Mouse (Mus musculus) embryo, embryonic 11 days (tissue): ENCODE results near the gene Nuak1.
A peak's percentile ranks its signal among the peaks of the same experiment; 100 is the strongest.

Experiments used
- DNase-seq: peaks from one replicate; pipeline ENCODE4 v3.0.0-alpha.2; 2015

The Nuak1 gene

DNA sequence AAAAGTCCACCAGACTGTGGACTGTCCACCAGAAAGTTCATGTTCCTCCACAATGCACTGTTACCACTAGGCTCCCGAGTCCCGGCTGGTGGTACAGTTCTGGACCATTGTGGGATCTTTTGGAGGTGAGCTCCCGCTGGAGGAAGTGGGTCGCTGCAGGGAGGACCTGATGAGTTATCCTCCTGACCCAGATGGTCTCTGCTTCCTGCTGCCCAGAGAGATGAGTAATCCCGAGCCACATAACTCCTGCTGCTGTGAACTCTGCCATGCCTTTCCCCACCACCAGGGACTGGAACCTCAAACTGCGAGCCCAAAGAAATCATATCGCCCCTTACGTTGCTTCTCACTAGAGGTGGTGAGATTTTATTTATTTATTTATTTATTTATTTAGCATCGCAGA is 4.0 kb upstream of the Nuak1 start:
- DNase-seq, result no peak

DNA sequence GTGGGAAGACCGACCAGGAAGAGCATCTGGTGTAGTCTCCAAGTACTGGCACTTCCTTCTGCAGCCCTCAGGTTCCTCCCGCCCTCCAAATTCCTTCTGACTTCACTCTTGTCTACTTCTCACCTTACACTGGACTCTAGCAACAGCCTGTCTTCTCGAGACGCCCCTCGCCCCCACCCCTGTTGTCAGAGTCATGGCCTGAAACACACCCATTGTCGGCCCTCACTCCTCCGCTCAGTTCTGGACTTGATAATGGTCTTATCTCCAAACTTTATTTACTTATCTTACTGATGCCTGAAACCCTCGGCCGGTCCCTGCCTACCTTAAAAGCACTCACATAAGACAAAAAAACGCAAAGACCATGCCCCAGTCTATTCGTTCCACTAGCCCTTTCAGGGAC is 1.4 kb upstream of the Nuak1 start:
- DNase-seq, result peak; percentile 59

DNA sequence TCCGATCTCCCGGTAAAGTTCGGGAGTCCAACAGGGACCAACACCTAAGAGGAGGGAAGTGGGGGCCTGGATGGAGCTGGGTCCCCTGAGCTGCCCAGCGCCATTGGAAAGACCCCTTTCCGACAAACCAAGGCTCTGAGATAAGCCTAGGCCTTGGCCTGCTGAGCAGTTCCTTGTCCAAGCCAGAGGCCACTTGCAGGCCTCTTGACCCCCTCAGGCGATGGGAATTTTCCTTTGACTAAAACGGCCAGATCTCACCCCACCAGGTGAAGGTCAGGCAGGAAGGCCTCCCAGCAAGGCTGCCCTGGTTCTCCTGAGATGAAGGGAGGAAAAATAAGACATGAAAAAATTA is 1.0 kb upstream of the Nuak1 start:
- peak; percentile 66 for DNase-seq

DNA sequence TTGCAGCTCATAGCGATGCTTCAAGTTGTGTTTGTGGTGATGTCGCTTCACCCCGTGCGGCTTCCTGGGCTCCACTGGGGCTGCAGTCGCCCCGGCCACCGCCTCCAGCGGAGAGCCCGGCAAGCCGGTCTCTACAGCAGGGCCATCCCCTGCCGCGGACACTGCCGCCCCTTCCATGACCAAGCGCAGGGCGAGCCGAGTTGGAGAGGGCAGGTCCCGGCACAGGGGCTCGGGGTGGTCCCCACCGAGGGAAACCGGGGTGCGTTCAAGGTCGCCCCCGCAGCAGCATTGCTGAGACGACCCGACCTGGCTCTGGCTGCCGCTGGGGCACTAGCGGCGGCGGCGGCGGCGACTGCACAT is 236 bp downstream of the Nuak1 start:
- no peak for DNase-seq

DNA sequence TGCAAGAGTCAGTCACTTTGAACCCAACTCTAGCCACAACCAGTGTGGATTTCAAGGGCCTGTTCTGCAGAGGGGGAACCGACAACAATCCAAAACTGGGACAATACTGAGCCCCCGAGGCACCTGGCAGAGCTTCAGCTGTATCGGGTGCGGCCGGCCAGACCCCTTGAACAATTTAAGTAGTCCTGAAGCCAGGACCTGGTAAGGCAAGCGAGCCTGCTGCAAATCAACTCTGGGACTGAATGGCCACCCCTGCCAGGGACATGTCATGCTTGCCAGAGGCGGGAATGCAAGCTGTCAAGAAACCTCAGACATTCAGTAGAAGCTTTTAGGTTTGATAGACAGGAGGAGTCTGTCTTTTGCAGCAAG is 1.2 kb downstream of the Nuak1 start:
- peak; percentile 41 for DNase-seq

DNA sequence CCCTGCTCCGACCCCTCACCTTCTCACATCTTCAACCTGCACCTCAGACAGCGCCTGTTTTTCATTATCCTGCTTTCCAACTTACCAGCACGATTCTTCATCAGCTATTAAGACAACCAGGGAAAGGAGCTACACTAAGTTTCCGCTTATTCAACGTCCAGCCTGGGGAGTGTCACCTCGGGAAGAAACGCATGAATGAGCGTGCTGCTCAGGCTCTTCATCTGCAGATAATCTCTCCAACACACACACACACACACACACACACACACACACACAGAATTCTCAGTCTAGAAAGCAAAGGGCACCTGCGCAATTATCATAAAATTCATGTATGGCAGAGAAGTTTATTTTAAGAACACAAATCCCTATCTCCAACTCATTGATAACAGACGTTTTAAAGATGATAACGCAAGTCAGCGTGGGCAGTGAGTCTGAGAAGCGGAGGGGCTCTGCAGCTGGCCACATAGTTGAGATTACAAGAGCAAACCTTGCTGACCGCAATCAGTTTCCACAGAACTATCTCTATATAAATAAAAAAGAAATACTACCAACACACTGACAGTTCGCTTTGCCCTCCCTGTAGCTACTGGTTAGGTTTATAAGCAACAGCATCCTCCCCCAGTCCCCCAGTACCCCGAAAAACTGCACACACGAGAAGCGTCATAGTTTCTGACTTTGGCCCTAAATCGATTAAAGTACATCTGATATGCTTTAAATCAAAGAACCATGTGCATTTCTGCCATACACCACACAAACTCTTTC is 1.8 kb downstream of the Nuak1 start:
- no peak for DNase-seq

DNA sequence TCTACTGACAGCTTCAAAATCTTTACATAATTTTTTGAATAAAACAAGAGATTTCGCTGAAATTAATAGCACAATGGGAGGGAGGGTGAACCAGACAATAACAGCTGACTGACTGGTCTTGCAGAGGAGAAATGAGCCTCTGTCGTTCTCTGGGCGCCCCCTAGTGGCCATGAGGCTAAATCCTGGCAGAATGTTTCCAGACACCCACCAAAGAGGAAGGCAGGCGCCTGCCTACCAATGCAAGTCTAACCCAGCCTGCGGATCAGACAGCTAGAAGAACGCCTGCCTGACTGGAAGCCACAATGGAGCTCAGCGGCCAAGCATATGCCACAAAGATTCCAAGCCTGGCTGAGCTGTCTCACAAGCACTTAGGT is 2.4 kb downstream of the Nuak1 start:
- DNase-seq, result peak; percentile 95

DNA sequence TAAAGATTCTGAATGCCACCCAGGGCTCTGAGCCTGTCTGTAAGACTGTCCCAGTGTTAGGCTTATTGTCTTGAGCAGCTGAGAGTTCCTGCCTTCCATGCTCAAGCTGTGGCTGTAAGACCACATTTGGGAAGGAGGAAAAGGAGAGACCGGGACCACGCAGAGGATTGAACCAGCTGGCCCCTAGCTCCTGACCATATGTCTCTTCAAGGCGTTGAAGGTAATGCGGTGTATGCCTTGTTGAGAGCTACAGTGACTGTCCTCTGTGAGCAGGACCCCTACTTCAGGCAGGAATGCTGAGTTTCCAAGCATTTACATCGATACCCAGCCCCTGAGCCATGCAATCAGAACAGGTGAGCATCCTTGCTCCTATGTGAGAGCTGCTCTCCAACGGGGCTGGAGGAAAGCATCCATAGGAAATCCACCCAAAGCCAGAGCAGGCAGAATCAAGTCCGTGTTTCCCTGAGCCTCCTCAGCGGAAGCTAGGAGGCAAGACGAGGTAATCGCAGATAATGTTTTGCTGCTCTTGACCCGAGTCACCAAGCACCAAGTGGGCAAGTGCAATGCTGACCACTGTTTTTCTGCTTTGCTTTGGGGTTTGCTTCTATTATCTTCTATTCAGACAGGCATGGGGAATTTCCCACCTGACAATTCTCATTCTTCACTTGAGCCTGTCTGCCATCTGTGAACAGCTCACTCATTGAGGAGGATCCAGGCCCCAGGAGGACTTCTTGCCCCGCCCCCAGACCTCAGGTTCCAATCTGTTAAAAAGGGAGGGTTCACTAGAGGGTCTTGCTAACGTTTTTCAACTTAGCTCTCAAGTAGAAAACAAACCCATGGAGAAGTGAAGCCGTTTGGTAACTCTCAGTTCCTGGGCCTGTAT is 3.0 kb downstream of the Nuak1 start:
- DNase-seq, result peak; percentile 63

DNA sequence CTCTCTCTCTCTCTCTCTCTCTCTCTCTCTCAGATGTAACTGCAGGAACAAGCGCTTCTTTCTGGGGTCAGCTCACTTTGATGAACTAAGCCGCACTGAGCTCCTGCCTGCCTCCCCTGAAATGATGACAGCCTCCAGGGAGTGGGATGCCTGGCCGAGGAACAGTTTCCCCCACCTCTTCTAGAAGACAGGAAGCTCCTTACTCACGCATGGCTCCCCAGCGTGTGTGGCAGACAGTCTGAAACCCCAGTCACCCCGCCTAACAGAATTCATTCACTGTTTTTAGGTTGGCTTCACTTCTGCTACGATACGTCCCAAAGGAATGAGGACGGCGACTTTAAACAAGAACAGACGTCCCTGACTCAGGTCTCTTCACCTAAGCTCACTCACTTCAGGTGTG is 4.5 kb downstream of the Nuak1 start:
- DNase-seq, result no peak

DNA sequence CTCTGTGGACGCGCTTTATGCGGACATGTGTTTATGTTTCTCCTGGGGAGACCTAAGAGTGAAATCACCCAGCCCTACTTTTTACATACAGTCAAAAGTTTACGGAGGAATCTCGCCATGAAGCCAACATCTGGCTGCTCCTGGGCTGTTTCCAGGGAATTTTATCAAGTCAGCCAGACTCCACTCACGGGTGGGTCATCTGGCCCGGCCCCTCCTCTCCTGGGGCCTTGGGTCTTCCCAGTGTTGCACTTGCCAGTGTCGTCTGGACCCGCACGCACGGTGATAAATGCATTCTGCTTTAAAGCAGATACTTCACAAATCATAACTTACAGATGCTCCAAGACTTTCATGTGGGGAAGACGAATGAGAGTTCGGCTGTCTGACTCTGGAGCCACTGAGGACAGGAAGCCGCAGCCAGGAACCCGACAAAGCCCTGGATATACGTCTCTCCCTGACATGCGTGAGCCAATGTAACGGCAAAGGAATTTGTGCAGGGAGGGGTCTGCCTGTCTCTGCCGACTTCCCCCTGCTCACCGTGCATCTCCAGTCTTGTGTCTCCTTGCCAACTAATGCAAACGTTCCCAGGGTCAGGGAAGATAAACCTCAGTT is 7.1 kb downstream of the Nuak1 start:
- no peak for DNase-seq

DNA sequence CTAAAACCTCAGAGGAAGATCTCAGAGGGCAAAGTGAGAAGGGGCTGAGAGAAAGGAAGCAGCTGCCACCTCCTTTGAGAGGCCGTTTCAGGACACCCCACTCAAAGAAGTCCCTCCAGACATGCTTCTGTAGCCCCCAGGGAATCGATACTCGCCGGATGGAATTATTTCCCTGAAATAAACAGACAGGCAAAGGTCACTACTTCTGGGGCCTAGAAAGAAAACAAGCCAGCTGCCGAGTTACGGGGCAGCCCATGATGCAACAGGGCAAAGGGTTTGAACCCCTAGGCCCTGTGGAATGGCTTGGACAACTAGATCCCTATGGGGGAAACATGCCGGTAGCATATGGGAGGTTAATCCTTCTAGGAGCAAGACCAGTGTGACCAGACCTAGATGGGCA is 16.0 kb downstream of the Nuak1 start:
- no peak for DNase-seq

DNA sequence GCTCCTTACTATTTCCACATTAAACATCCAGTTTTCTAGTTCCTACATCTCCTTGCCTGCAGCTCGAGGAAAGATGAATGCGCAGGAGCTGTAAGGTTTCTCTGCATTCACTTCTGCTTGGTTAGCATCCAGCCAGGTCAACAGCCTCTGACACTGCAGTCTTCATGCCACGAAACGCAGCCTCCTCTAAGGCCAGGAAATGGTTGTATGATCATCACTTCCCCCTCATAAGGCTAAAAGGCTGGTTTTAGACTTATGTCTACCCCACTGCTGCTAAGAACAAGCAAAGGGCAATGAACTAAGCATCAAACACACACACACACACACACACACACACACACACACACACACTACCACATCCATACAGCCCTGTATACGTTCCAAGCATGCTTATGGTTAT is 16.5 kb downstream of the Nuak1 start:
- no peak for DNase-seq

DNA sequence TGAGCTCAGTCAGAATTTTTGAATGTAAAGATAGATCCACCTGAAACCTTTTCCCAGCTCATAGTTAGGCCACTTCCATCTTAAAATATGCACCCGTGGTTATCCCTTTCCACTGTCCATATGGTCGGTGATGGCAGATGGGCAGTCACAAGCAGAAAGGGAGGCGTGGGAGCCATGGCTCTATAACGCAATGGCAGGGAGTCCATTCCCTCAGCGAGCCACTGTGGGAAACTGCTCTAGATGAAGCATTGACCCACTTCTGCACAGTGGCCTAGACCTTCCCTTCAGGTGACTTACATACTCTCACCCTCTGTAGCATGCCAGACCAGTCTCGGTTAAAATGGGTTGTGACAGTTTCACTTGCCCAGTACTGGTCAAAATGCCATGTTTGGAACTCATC is 19.8 kb downstream of the Nuak1 start:
- DNase-seq, result no peak

DNA sequence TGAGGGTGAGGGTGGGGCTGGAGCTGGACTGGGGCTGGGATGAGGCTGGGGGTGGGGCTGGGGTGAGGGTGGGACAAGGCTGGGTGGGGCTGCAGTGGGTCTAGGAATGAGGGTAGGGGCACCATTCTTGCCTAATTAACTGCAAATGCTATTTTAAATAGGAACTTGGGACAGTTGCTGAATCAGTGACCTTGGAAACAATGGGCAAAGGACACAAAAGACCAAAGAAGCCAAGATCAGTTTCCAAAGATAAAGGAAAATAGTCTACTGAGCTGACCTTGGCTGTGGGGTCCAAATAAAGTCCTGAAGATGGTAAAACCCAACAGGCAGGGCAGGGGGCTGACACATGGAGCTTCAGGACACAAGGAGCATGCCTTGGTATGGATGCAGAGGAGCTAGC is 22.0 kb downstream of the Nuak1 start:
- DNase-seq, result no peak

DNA sequence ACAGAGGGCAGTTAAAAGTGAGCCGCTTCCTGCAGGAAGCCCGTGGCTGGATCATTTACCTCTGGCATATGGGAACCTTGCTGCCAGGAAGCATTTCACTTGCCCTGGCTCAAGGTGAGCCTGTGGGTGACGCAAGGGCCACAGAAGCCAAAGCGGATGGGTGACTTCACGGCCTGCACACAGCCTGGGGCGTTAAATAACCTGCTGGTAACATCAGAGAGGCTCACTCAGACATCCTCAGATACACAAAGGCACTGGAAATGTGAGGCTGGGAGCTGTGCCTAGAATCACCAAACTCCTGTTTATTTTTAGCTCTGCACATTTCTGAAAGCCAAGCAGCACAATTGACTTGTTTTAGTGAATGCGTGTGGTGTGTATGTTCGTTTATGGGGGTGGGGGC is 23.6 kb downstream of the Nuak1 start:
- DNase-seq, result no peak

DNA sequence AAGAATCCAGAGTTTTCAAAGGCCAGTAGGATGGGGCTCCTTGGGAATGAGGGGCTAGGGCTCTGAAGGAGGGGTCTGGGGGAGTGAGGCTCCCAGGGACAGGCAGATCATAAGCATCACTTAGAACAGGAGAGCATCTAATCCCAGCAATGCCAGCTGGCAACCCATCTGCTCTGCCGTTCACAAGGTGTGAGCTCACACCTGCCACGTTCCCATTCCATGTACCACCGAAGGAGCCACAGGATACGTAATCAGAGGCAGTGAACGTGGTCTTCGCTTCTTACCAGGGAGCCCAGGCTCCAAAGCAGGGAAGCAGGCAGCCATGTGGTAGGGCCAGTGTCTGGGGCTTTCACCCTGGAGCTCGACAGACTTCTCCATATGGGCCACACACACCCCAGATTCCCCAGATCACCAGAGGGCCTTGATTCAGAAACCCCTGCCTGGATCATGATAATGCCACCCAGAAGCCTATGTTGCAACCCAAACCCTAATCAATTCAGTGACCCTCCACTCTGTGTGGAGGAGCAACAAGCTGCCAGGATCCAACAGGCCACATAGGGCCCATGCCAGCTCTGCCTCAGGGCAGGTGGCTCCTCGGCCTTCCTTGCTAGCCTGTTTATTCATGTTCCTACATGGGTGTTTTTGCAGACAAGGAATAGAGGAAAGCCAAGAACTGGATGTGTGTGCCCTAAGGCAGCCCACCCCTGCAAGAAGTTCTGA is 25.3 kb downstream of the Nuak1 start:
- DNase-seq, result no peak

DNA sequence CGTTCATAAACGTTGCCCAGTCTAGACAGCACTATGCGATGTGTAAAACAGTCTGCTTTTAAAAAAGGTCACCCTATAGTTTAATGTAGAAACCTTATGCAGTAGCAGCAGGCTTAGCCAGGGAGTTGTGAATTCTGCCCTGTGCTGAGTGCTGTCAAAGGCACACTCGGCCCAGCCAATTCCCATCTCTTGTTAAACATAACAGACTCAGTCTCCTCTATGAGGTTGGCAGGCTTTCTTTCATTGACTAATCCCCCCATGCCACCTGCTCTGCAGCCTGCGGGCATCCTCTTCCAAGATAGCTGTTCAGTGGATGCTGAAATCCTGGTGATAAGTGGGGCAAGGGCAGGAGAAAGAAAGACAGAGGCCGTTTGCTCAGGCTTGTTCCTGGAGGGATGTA is 27.1 kb downstream of the Nuak1 start:
- DNase-seq, result no peak

DNA sequence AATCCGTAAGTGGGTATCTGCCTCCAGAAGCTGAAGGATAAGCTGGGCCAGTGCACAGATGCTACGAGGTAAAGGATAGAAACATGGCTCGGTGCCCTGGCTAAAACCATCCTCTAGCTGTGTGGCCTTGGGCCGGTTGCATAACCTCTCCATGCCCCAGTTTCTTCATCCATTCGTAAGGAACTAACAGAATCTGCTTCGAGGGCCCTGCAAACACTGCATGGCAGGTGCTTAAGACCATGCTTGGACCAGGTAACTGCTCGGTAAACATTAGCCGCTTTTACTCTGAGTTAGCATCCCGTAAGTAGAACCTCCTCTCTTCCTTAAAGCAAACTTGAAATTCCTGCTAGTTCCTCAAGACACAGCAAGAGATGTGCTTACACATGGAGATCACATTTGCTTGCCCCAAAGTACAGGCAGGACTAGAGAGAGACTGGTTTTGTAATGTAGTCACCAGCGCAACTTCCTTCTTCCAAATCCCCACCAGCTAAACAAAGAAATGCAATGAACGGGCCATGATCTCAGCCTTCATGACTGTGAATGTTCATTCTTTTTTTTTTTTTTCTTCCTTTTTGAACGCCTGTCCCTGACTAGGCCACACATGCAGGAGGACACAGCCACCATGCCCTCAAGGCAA is 28.0 kb downstream of the Nuak1 start:
- no peak for DNase-seq

DNA sequence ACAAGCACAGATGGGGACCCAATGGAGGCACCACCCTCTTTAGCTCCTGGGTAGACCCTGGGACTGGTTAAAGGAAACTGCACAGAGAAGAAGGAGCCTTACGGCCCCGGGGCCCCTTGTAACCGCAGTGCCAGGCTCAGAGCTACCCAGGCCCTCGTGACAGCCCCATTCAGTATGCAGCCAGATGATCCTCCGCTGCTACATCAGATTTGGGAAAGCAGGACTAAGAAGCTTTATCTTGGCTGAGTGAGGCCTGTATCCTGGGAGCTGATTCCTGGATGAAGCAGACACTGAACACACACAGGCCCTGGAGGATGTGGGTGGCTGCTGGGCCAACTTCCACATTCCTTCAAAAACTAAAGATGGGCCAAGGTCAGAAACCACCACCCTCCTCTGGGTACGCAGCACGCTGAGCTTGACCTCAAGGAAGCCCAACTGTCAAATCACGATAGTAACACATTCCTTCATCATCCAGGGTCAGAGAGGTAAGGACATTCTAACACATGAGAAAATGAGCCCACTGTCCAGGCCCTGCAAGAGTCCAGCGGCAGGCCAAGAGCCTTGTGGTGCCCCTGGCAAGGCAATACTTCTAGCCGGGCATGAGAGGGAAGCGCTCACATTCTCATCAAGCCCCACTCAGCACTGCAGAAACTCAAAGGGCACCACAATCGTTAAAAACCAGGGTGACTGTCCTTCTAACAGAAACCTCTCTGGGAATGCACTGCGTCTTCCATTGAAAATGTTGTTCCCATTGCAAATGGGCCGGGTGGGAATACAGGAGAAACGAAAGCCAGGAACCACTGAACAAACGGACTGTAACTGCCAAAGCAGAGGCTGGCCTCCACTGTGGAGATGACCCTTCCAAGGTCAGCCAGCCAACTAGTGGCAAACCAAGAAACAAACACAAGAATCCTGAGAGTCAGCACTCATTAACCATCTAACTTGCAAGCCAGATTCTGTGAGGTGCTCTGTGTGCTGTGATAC is 29.0 kb downstream of the Nuak1 start:
- DNase-seq, result no peak

DNA sequence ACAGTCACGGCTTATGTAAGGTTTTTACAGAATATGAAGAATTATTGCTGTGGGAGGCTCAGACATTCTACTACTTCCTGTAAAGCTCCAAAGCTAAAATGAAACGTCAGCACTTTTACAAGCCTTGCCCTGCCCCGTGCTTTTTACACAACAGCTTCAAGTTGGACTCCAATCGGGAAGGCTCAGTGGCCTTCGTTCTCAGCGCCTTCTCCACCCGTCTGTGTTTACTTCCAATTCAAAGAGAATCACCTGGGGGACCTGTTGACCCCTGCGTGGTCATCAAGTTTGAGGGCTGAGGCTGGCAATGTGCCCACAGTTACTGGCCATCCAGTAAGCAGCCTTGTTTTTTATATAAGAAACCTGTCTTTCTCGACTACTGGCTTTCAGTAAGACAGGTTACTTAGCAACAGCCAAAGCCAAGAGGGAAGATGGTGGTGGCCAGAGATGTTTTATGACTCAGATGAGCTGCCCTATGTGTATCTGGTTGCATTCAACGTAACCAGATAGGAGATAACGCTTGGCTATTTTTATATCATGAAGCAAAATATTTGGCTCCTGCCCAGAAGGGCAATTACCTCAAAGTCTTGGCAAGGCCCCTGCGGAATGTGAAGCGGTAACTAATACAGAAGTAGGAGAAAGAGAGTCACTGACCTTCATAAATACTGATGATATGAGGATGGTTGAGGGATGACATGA is 31.3 kb downstream of the Nuak1 start:
- no peak for DNase-seq

DNA sequence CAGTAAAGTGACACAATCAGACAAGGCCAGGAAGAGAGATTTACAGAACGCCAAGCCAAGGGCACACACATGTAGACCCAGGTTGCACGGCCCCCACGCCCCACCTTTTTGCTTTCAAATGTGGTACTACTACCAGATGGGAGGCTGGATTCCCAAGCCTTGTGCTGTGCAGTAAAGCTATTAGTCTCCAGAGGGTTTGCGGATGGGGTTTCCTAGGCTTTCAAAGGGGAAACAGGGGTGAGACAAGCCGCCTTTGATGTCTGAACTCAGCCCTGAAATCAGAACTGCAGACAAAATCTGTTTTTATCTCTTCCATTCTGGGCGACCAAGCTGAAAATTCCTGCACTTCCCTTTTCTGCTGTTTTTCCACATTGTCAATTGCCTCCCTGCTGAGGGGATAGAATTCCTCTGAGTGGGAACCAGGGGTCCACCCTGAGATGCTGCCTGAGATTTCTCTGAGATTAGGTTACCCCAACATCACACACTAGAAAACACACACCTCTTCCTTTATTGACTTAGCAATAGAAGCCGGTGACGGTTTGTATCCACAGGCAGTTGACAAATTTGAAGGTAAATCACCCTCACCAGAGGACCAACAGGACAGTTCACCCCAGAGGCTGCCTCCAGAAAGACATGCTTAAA is 35.1 kb downstream of the Nuak1 start:
- DNase-seq, result peak; percentile 53
